Mouse (Mus musculus) forebrain, embryonic 12.5 days (tissue): ENCODE data around the gene Cxcr5. TPM values are rescaled to one million over a fixed set of nuclear protein-coding genes. Genes with fewer than 3 reads are reported as not detected.
"Not testable (repeated sequence)": the region's sequence is repeated elsewhere in the genome, so short reads cannot be mapped to it uniquely, and the experiment has no call there.

ENCODE experiments used
- ATAC-seq: fragments of 200-750 bp; cut with Nextera tagmentation; 2 replicates; pipeline ENCODE4 v1.8.0; 2017; ENCODE audit warnings: moderate TSS enrichment; ENCODE audit not compliant: low FRiP score
- H3K27ac ChIP-seq: fragments of 300-500 bp; sonication (generic); 2 replicates; pipeline ENCODE4 v1.5.1; 2016; ENCODE audit warnings: mild to moderate bottlenecking
- H3K27me3 ChIP-seq: fragments of 300-500 bp; sonication (generic); 2 replicates; pipeline ENCODE4 v1.6.1; 2016; ENCODE audit warnings: mild to moderate bottlenecking
- H3K36me3 ChIP-seq: fragments of 300-500 bp; sonication (generic); replicated peaks from 2 replicates; pipeline ENCODE4 v1.6.1; 2016; ENCODE audit warnings: mild to moderate bottlenecking
- H3K4me1 ChIP-seq: fragments of 300-500 bp; sonication (generic); 2 replicates; pipeline ENCODE4 v1.6.1; 2016
- H3K4me2 ChIP-seq: fragments of 300-500 bp; sonication (generic); 2 replicates; pipeline ENCODE4 v1.6.1; 2016; ENCODE audit warnings: mild to moderate bottlenecking, moderate library complexity
- H3K4me3 ChIP-seq: fragments of 300-500 bp; sonication (generic); replicated peaks from 2 replicates; pipeline ENCODE4 v1.5.1; 2016; ENCODE audit warnings: mild to moderate bottlenecking
- H3K9ac ChIP-seq: fragments of 300-500 bp; sonication (generic); 2 replicates; pipeline ENCODE4 v1.6.1; 2016; ENCODE audit warnings: mild to moderate bottlenecking
- H3K9me3 ChIP-seq: fragments of 300-500 bp; sonication (generic); 2 replicates; pipeline ENCODE4 v1.6.1; 2016
- WGBS: fragments of 180-500 bp; shearing (Covaris S2); methylation state at CpG from one replicate; pipeline ENCODE4 v1.1.7; 2016; 5-methylcytosine and 5-hydroxymethylcytosine counted together
- polyA plus RNA-seq: library from polyadenylated mRNA; unstranded; fragments of >200 nt; fragmentation: Nextera tagmentation; extraction: Ambion mirVana; gene quantifications from 2 replicates; pipeline ENCODE4 v1.2.1, GENCODE M21; 2016

Cxcr5 gene
- polyA plus RNA-seq, 1 experiment from 2014 or later = 0.27 TPM

GRCm38 (mm10) chr9:44582390-44582789 is 20.7 kb upstream of the Cxcr5 start:
- no peak for ATAC-seq
- Histone ChIP-seq H3K27ac (no peak overlapping the region), H3K4me3 (no peak overlapping the region), H3K36me3 (no peaks in the 10 kb centered on the region), H3K9ac (no peak overlapping the region), H3K4me2 (no peak overlapping the region), H3K27me3 (no peaks in the 10 kb centered on the region), H3K4me1 (no peaks in the 10 kb centered on the region), H3K9me3 (peaks cover 6% of the 10 kb centered on the region; the same call in 1 of the 2 replicates)
- WGBS = 94% methylated on average over 16 of the region's 16 CpGs

DNA sequence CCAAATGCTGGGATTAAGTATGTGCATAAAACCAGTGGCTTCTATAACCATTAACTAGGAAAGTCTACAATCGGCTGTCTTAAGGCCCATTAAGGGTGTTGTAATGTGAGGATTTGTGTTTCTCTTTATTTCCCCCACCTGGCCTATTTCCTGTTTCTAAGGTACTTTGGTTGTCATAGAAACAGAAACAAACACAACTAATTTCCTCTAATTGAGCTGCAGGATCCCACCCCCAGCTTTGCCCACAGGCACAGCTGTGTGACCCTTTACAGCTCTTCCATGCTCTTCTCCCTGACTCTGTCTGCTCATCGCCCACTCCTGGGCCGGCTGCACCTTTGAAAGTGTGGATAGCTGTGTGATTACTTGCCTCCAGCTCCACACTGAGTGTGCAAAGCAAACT is 19.7 kb upstream of the Cxcr5 start:
- H3K4me1 ChIP-seq = no peaks in the 10 kb centered on the region

GRCm38 (mm10) chr9:44580085-44580484 is 18.4 kb upstream of the Cxcr5 start:
- no peak overlapping the region for H3K9ac ChIP-seq
- no peaks in the 10 kb centered on the region for H3K27me3 ChIP-seq
- no peak overlapping the region for H3K4me3 ChIP-seq
- WGBS = 91% methylated on average over 5 of the region's 5 CpGs
- peaks cover 6% of the 10 kb centered on the region; the same call in 1 of the 2 replicates for H3K9me3 ChIP-seq
- H3K4me2 ChIP-seq = no peak overlapping the region
- no peak overlapping the region for H3K27ac ChIP-seq
- H3K36me3 ChIP-seq = no peaks in the 10 kb centered on the region
- no peak for ATAC-seq
- no peaks in the 10 kb centered on the region for H3K4me1 ChIP-seq

More for the DNA sequence above, 19.7 kb upstream of the Cxcr5 start:
- no peak for ATAC-seq
- no peaks in the 10 kb centered on the region for H3K36me3 ChIP-seq
- H3K4me3 ChIP-seq = no peak overlapping the region
- WGBS = 54% methylated on average over 3 of the region's 3 CpGs
- no peak overlapping the region for H3K4me2 ChIP-seq
- no peaks in the 10 kb centered on the region for H3K27me3 ChIP-seq
- peaks cover 6% of the 10 kb centered on the region; the same call in 1 of the 2 replicates for H3K9me3 ChIP-seq
- H3K9ac ChIP-seq = no peak overlapping the region
- H3K27ac ChIP-seq = 0 out of 2 replicates have a peak overlapping the region, but pooled peaks have one; percentile 9

- ATAC-seq = no peak
- Histone ChIP-seq H3K9ac (no peak overlapping the region), H3K27ac (no peak overlapping the region), H3K27me3 (no peaks in the 10 kb centered on the region), H3K4me3 (no peak overlapping the region), H3K4me2 (no peak overlapping the region), H3K36me3 (no peaks in the 10 kb centered on the region), H3K9me3 (peaks cover 6% of the 10 kb centered on the region; the same call in 1 of the 2 replicates), H3K4me1 (no peaks in the 10 kb centered on the region)
- 56% methylated on average over 6 of the region's 6 CpGs for WGBS
Measured at GRCm38 (mm10) chr9:44579392-44579791, 17.7 kb upstream of the Cxcr5 start.

GRCm38 (mm10) chr9:44576046-44576445 is 14.4 kb upstream of the Cxcr5 start:
- H3K4me2 ChIP-seq, H3K27ac ChIP-seq, H3K4me1 ChIP-seq, H3K9ac ChIP-seq, H3K9me3 ChIP-seq, H3K36me3 ChIP-seq, ATAC-seq, H3K4me3 ChIP-seq, H3K27me3 ChIP-seq: not testable (repeated sequence)
- 94% methylated on average over 7 of the region's 7 CpGs for WGBS

DNA sequence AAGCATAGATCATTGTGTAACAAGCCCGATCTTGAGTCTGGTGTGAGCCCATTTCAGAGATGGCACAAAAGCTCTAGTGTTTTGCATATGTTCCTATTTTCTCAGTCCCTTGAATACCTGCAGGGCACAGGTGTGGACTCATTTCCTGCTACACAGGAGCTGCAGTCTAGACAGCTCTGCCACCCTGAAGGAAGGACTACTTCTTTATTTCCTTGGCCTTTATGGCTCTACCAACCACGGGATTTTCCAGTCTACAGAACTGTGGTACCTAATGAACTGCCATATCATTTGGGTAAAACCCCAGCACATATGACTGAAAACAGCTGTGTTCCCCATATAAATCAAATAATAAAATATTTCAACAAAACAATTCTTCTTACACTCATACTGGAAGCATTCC is 13.4 kb upstream of the Cxcr5 start:
- ATAC-seq = no peak
- H3K4me3 ChIP-seq = no peak overlapping the region
- H3K9me3 ChIP-seq = no peaks in the 10 kb centered on the region
- H3K27me3 ChIP-seq = no peaks in the 10 kb centered on the region
- WGBS = 97% methylated on average over 2 of the region's 2 CpGs
- H3K27ac ChIP-seq = no peak overlapping the region
- H3K36me3 ChIP-seq = no peaks in the 10 kb centered on the region
- no peak overlapping the region for H3K9ac ChIP-seq
- H3K4me2 ChIP-seq = no peak overlapping the region
- H3K4me1 ChIP-seq = no peaks in the 10 kb centered on the region

DNA sequence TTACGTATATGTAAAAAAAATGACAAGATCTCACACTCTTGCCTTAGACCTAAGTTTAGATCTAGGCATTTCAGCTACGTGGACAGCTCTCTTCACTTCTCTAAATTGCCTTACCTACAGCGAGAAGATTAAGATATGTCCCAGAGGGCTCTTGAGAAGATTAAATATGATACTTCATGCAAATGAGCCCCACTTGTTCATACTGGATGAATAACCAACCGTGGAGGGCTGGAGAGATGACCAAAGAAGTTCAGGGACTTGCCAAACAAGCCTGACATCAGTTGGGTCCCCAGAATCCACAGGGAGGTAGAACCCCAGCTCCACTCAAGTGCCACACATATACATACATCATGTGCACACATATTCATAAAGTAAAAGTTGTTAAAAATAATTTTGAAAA is 11.6 kb upstream of the Cxcr5 start:
- Histone ChIP-seq H3K27me3 (no peaks in the 10 kb centered on the region), H3K27ac (no peak overlapping the region), H3K9me3 (no peaks in the 10 kb centered on the region), H3K4me2 (no peak overlapping the region), H3K4me3 (no peak overlapping the region), H3K4me1 (no peaks in the 10 kb centered on the region), H3K9ac (no peak overlapping the region), H3K36me3 (no peaks in the 10 kb centered on the region)
- ATAC-seq = no peak
- 87% methylated on average over 4 of the region's 4 CpGs for WGBS

DNA sequence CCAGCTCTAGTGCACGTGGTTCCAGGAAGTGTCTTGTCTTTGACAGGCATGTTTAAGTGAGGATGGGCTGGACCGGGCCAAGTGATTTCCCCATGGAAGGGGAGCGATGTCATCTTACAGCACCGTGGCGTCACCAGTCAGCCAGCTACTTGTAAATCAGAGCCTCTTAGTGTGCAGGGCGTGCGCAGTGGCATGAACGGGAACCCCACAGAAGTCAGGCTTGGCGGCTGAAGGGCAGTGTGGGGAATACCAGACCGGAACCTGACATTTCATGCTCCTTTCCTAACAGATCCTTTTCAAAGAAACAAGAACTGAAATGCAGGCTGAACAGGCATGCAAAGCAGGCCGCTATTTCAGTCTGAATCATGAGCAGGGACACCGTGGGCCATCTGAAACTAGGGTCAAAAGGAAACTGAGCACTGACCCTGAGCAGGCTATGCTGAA is 9.3 kb upstream of the Cxcr5 start:
- no peak overlapping the region for H3K27ac ChIP-seq
- no peak overlapping the region for H3K4me3 ChIP-seq
- ATAC-seq = no peak
- 90% methylated on average over 12 of the region's 12 CpGs for WGBS
- no peaks in the 10 kb centered on the region for H3K36me3 ChIP-seq
- H3K4me2 ChIP-seq = no peak overlapping the region
- H3K4me1 ChIP-seq = no peaks in the 10 kb centered on the region
- H3K9ac ChIP-seq = no peak overlapping the region
- no peaks in the 10 kb centered on the region for H3K27me3 ChIP-seq
- no peaks in the 10 kb centered on the region for H3K9me3 ChIP-seq

- H3K27me3 ChIP-seq = no peaks in the 10 kb centered on the region
- no peaks in the 10 kb centered on the region for H3K36me3 ChIP-seq
- H3K27ac ChIP-seq = no peak overlapping the region
- peaks cover 7% of the 10 kb centered on the region; the same call in 1 of the 2 replicates for H3K4me1 ChIP-seq
- H3K9me3 ChIP-seq = no peaks in the 10 kb centered on the region
- no peak overlapping the region for H3K4me3 ChIP-seq
- no peak overlapping the region for H3K4me2 ChIP-seq
- WGBS = 38% methylated on average over 7 of the region's 7 CpGs
- no peak for ATAC-seq
- H3K9ac ChIP-seq = no peak overlapping the region
Measured at GRCm38 (mm10) chr9:44568083-44568455, 6.4 kb upstream of the Cxcr5 start.

GRCm38 (mm10) chr9:44567338-44568082 is 5.8 kb upstream of the Cxcr5 start:
- 82% methylated on average over 9 of the region's 9 CpGs for WGBS
- H3K27me3 ChIP-seq = no peaks in the 10 kb centered on the region
- H3K4me1 ChIP-seq = peaks cover 7% of the 10 kb centered on the region; the same call in 1 of the 2 replicates
- no peak overlapping the region for H3K4me3 ChIP-seq
- H3K9me3 ChIP-seq = no peaks in the 10 kb centered on the region
- no peak overlapping the region for H3K4me2 ChIP-seq
- ATAC-seq = no peak
- H3K9ac ChIP-seq = no peak overlapping the region
- no peaks in the 10 kb centered on the region for H3K36me3 ChIP-seq
- no peak overlapping the region for H3K27ac ChIP-seq

- H3K4me3 ChIP-seq = no peak overlapping the region
- H3K27me3 ChIP-seq = no peaks in the 10 kb centered on the region
- H3K27ac ChIP-seq = 0 out of 2 replicates have a peak overlapping the region, but pooled peaks have one; percentile 19
- no peak overlapping the region for H3K9ac ChIP-seq
- H3K4me1 ChIP-seq = peaks cover 7% of the 10 kb centered on the region; the same call in 1 of the 2 replicates
- no peaks in the 10 kb centered on the region for H3K36me3 ChIP-seq
- no peaks in the 10 kb centered on the region for H3K9me3 ChIP-seq
- H3K4me2 ChIP-seq = no peak overlapping the region
- WGBS = 11% methylated on average over 6 of the region's 6 CpGs
- no peak for ATAC-seq
Measured at GRCm38 (mm10) chr9:44565367-44565766, 3.7 kb upstream of the Cxcr5 start.

DNA sequence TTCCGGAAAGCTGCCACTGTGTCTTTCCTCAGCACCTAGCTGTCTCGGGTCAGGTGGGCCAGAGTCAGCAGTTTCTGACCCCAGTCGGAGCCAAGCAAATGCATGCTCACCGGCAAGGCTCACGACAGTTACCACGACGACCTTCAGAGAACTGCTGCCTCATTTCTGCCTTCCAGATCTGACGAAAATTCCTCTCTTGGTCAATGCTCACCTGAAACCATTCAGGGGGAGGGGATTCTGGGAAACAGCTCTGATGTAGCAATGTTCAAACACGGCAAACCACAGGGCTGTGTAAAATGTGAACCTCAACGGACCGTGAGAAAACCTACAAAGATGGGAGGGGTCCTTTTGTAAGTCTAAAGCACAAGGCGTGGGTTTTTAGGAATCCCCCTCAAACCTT is 1.3 kb upstream of the Cxcr5 start:
- ATAC-seq = no peak
- Histone ChIP-seq H3K4me1 (peaks cover 7% of the 10 kb centered on the region; the same call in 1 of the 2 replicates), H3K27me3 (no peaks in the 10 kb centered on the region), H3K4me2 (no peak overlapping the region), H3K9ac (no peak overlapping the region), H3K36me3 (no peaks in the 10 kb centered on the region), H3K9me3 (no peaks in the 10 kb centered on the region), H3K4me3 (no peak overlapping the region), H3K27ac (no peak overlapping the region)
- whole genome bisulfite sequencing = 53% methylated on average over 12 of the region's 12 CpGs

DNA sequence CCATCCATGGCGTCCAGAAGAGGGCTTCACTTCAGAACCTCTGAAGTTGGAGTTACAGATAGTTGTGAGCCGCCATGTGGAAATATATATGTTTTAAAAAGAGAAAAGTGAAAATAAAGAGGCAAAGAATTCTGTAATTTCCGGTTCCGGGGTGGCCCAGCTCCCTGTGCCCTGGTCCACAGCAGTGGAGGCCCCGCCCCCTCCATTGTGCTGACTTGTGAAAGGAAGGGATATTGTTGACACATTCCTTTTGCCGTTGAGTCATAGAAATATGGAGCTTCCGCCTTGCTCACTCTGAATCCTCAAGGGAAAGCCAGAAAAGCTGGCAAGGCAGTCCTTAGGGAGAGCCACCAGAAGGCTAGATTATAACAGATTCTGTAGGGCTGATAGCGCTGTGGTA is 9.5 kb downstream of the Cxcr5 start:
- H3K4me3 ChIP-seq = no peak overlapping the region
- H3K4me2 ChIP-seq = no peak overlapping the region
- WGBS = 84% methylated on average over 8 of the region's 8 CpGs
- no peak for ATAC-seq
- no peaks in the 10 kb centered on the region for H3K9me3 ChIP-seq
- no peaks in the 10 kb centered on the region for H3K27me3 ChIP-seq
- no peak overlapping the region for H3K9ac ChIP-seq
- no peak overlapping the region for H3K27ac ChIP-seq
- no peaks in the 10 kb centered on the region for H3K4me1 ChIP-seq
- no peaks in the 10 kb centered on the region for H3K36me3 ChIP-seq
